Mouse (Mus musculus) C2C12 (cell line): ENCODE data around the gene Hba-a1.

Source experiments
- CTCF ChIP-seq: IDR thresholded peaks from one replicate; pipeline ENCODE4 v1.5.1; 2011; ENCODE audit not compliant: control insufficient read depth, insufficient read depth, insufficient read length
- MYOG ChIP-seq: IDR thresholded peaks from one replicate; pipeline ENCODE4 v1.6.1; 2011; ENCODE audit not compliant: control insufficient read depth, insufficient read length; ENCODE audit errors: extremely low read depth

GRCm38 (mm10) chr11:32297866-32298531 is 14.7 kb downstream of the Hba-a1 start:
- TF ChIP-seq CTCF (no peak), MYOG (no peak)
